Mouse (Mus musculus) heart, postnatal 36 days (tissue): ENCODE results near the gene Camk2d. TPM values are rescaled to one million over a fixed set of nuclear protein-coding genes. Genes with fewer than 3 reads are reported as not detected.

Source experiments
- DNase-seq, 2 experiments: peaks; one replicate each; pipeline ENCODE4 v3.0.0; 2021 to 2022
- intact Hi-C: fragments of 180-260 bp; cut with DNase I; formaldehyde crosslinking; loops from one replicate; pipeline ENCODE4 v1.15.1; 2025
- total RNA-seq, 2 experiments: library from RNA; stranded (reverse); gene quantifications; 2 replicates each; pipeline ENCODE4 v1.2.3; 2021

Gene Camk2d
- total RNA-seq, 2 experiments from 2014 or later, result 138 to 147 TPM

GRCm38 (mm10) chr3:126643071-126644010 lies 47.2 kb downstream of the Camk2d start:
- intact Hi-C loops, result no loop called here
- DNase-seq, result no peak

GRCm38 (mm10) chr3:126650332-126650731 lies 54.2 kb downstream of the Camk2d start:
- intact Hi-C loops, result no loop called here
- DNase-seq, result no peak

- no peak for DNase-seq
- intact Hi-C loops, result no loop called here
Measured at GRCm38 (mm10) chr3:126650747-126651146, 54.6 kb downstream of the Camk2d start.

GRCm38 (mm10) chr3:126652361-126652760 lies 56.3 kb downstream of the Camk2d start:
- intact Hi-C loops, result no loop called here
- no peak for DNase-seq

GRCm38 (mm10) chr3:126653118-126653517 lies 57.0 kb downstream of the Camk2d start:
- DNase-seq, result no peak
- intact Hi-C loops, result no loop called here

GRCm38 (mm10) chr3:126656173-126656572 lies 60.1 kb downstream of the Camk2d start:
- intact Hi-C loops, result no loop called here

GRCm38 (mm10) chr3:126657895-126658294 lies 61.8 kb downstream of the Camk2d start:
- DNase-seq, result no peak
- intact Hi-C loops, result no loop called here

More at GRCm38 (mm10) chr3:126656173-126656572, 60.1 kb downstream of the Camk2d start:
- DNase-seq, result no peak

- DNase-seq, result no peak
- intact Hi-C loops, result no loop called here
Measured at GRCm38 (mm10) chr3:126658791-126659190, 62.7 kb downstream of the Camk2d start.

- intact Hi-C loops, result no loop called here
Measured at GRCm38 (mm10) chr3:126659235-126659634, 63.1 kb downstream of the Camk2d start.

GRCm38 (mm10) chr3:126659832-126660564 lies 63.9 kb downstream of the Camk2d start:
- intact Hi-C loops, result no loop called here
- DNase-seq, result no peak

More at GRCm38 (mm10) chr3:126659235-126659634, 63.1 kb downstream of the Camk2d start:
- no peak for DNase-seq

GRCm38 (mm10) chr3:126660575-126660974 lies 64.5 kb downstream of the Camk2d start:
- intact Hi-C loops, result no loop called here
- no peak for DNase-seq

- DNase-seq, result no peak
- intact Hi-C loops, result no loop called here
Measured at GRCm38 (mm10) chr3:126660986-126661385, 64.9 kb downstream of the Camk2d start.

- intact Hi-C loops, result no loop called here
- no peak for DNase-seq
Measured at GRCm38 (mm10) chr3:126661920-126662319, 65.8 kb downstream of the Camk2d start.

GRCm38 (mm10) chr3:126663436-126663835 lies 67.3 kb downstream of the Camk2d start:
- intact Hi-C loops, result no loop called here
- no peak for DNase-seq

- intact Hi-C loops, result no loop called here
- DNase-seq, result no peak
Measured at GRCm38 (mm10) chr3:126665866-126666265, 69.8 kb downstream of the Camk2d start.

GRCm38 (mm10) chr3:126667019-126667418 lies 70.9 kb downstream of the Camk2d start:
- intact Hi-C loops, result no loop called here
- no peak for DNase-seq

GRCm38 (mm10) chr3:126667451-126667850 lies 71.3 kb downstream of the Camk2d start:
- intact Hi-C loops, result no loop called here
- DNase-seq, result peak; percentile 58

- DNase-seq, result peak in 1 of 2 experiments; percentile 31
- intact Hi-C loops, result no loop called here
Measured at GRCm38 (mm10) chr3:126668123-126668522, 72.0 kb downstream of the Camk2d start.

GRCm38 (mm10) chr3:126668692-126669091 lies 72.6 kb downstream of the Camk2d start:
- no peak for DNase-seq
- intact Hi-C loops, result no loop called here

- intact Hi-C loops, result no loop called here
- DNase-seq, result no peak
Measured at GRCm38 (mm10) chr3:126670413-126670812, 74.3 kb downstream of the Camk2d start.

- intact Hi-C loops, result no loop called here
Measured at GRCm38 (mm10) chr3:126671292-126671691, 75.2 kb downstream of the Camk2d start.

More at GRCm38 (mm10) chr3:126671292-126671691, 75.2 kb downstream of the Camk2d start:
- DNase-seq, result no peak
